Mouse (Mus musculus) liver, adult 2 months (tissue): ENCODE measurements at regions not wholly inside any gene's neighbourhood (a gene's known extent, or its start where the extent isn't known, plus 50 kb on each side); places are given as distances from the start of the nearest gene placed in this dataset.
"Not testable (repeated sequence)": the region's sequence is repeated elsewhere in the genome, so short reads cannot be mapped to it uniquely, and the experiment has no call there.

ENCODE experiments used
- DNase-seq: peaks from one replicate; pipeline ENCODE4 v3.0.0-alpha.2; 2011; ENCODE audit warnings: low read depth, low spot score; ENCODE audit errors: extremely low read depth
- H3K27ac ChIP-seq: fragments of 200-500 bp; replicated peaks from 2 replicates; pipeline ENCODE4 v1.5.1; 2012; ENCODE audit warnings: low read depth, mild to moderate bottlenecking, control low read depth, inconsistent platforms, low read length; ENCODE audit not compliant: insufficient read depth
- H3K27me3 ChIP-seq: fragments of 200-500 bp; 2 replicates; pipeline ENCODE4 v1.6.1; 2012; ENCODE audit warnings: mild to moderate bottlenecking, moderate library complexity, low read length, inconsistent platforms; ENCODE audit not compliant: control insufficient read depth, insufficient read depth
- H3K36me3 ChIP-seq: fragments of 200-500 bp; 2 replicates; pipeline ENCODE4 v1.6.1; 2012; ENCODE audit warnings: low read length, inconsistent platforms; ENCODE audit not compliant: control insufficient read depth, insufficient read depth
- H3K4me1 ChIP-seq: fragments of 200-500 bp; 2 replicates; pipeline ENCODE4 v1.6.1; 2011; ENCODE audit warnings: low read length; ENCODE audit not compliant: control insufficient read depth, insufficient read depth
- H3K4me3 ChIP-seq: fragments of 200-500 bp; 2 replicates; pipeline ENCODE4 v1.5.1; 2011; ENCODE audit warnings: low read depth, mild to moderate bottlenecking, control low read depth, low read length, moderate library complexity; ENCODE audit not compliant: insufficient read depth
- H3K79me2 ChIP-seq: fragments of 200-500 bp; 2 replicates; pipeline ENCODE4 v1.6.1; 2012; ENCODE audit warnings: inconsistent platforms, mild to moderate bottlenecking, low read length, moderate library complexity; ENCODE audit not compliant: control insufficient read depth, insufficient read depth
- H3K9ac ChIP-seq: fragments of 200-500 bp; 2 replicates; pipeline ENCODE4 v1.6.1; 2012; ENCODE audit warnings: low read depth, mild to moderate bottlenecking, control low read depth, inconsistent platforms, low read length
- CTCF ChIP-seq: fragments of 200-500 bp; IDR thresholded peaks from 2 replicates; pipeline ENCODE4 v1.5.1; 2011; ENCODE audit warnings: low read depth, low read length, control low read depth
- POLR2A ChIP-seq: fragments of 200-500 bp; IDR thresholded peaks from 2 replicates; pipeline ENCODE4 v1.6.1; 2011; ENCODE audit warnings: low read length, control low read depth; ENCODE audit not compliant: insufficient read depth; ENCODE audit errors: extremely low read depth
- WGBS: fragments of 180-500 bp; shearing (Covaris S2); methylation state at CpG from one replicate; pipeline ENCODE4 v1.1.7; 2018; 5-methylcytosine and 5-hydroxymethylcytosine counted together

DNA sequence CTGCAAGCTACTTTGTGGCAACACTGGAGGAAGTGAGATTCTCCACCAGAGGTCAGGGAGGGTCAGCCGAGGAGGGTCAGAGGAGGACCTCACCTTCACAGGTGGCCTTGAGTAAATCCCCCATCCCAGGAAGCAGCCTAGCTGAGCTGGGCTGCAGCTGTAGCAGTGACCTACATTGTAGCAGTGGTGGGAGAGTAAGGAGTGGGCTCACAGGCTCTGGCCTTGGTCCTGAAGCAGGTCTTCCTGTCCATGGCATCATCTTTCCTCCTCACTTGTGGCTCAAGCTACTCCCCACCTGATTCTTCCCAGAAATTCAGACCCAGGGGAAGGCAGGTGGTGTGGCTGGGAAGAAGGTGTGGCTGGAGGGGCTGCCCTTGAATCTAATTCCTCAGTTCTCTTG lies 84.3 kb downstream of the 1810013L24Rik start:
- not testable (repeated sequence) for H3K27ac ChIP-seq, H3K4me3 ChIP-seq, H3K4me1 ChIP-seq, H3K27me3 ChIP-seq, H3K9ac ChIP-seq, H3K79me2 ChIP-seq, DNase-seq, H3K36me3 ChIP-seq
- WGBS: 16% methylated on average over 1 of the region's 1 CpGs

DNA sequence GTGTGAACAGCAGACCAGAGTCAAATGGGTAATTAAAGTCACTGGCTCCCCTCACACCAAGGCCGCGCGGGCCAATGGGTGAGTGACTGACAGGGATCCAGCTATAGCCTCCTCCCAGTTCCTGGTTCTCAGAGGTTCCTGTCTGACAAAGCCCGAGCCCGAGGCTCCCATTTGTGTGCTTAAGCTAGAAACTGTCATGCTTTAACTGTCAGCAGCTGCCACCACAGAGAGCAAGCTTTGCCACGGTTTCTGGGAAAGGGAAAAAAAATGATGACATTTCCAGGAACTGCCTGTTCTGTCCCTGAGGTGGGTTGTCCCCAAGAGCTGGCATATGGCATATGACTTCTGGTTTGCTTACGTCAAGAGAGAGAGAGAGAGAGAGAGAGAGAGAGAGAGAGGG lies 86.2 kb downstream of the 1810013L24Rik start:
- H3K79me2 ChIP-seq: no peaks in the 10 kb centered on the region
- TF ChIP-seq CTCF (no peak), POLR2A (no peak)
- 45% methylated on average over 7 of the region's 7 CpGs for WGBS

DNA sequence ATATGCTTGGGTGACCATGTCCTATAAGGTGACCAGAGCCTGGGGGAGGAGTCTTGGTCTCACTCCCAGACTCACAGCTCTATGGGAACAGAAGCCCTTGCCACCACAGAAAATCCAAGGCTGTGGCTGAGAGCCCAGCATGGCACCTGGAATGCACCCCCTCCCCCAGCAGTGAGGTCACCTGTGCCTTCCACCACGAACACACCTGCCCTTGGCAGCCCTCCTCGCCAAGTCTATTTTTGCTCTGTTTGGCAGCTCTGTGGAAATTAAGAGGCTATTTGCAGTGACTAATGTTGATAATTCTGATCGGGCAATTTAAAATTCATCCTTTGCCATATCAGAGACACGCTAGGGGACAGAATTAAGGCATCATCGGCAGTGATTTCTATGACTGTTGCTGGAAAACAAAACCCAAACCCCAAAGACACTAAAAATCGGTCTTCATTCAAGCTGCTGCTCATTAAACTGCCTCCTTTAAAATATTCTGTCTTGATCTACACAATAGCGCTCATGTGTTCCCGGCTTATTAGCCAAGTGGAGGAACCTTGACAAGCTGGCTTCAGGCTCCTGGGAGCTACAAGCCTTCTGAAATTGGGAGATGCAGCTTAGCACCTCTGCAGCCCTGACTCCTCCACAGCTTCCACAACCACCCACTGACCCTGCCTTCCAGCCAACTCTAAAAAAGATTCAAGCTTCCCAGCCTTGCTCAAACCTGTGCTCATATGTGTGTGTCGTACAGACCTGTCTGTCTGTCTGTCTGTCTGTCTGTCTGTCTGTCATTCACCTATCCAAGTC lies 89.0 kb downstream of the 1810013L24Rik start:
- Histone ChIP-seq H3K27ac (no peak overlapping the region), H3K4me3 (no peak overlapping the region), H3K9ac (no peak overlapping the region), H3K27me3 (no peaks in the 10 kb centered on the region), H3K36me3 (no peaks in the 10 kb centered on the region), H3K79me2 (no peaks in the 10 kb centered on the region), H3K4me1 (no peaks in the 10 kb centered on the region)
- no peak for TF ChIP-seq POLR2A
- TF ChIP-seq CTCF: no peak
- DNase-seq: no peak
- WGBS: 86% methylated on average over 9 of the region's 9 CpGs

More for the DNA sequence above, 86.2 kb downstream of the 1810013L24Rik start:
- no peak for DNase-seq
- no peaks in the 10 kb centered on the region for H3K4me1 ChIP-seq
- H3K9ac ChIP-seq: no peak overlapping the region
- no peaks in the 10 kb centered on the region for H3K27me3 ChIP-seq
- no peak overlapping the region for H3K4me3 ChIP-seq
- H3K27ac ChIP-seq: no peak overlapping the region
- H3K36me3 ChIP-seq: no peaks in the 10 kb centered on the region

DNA sequence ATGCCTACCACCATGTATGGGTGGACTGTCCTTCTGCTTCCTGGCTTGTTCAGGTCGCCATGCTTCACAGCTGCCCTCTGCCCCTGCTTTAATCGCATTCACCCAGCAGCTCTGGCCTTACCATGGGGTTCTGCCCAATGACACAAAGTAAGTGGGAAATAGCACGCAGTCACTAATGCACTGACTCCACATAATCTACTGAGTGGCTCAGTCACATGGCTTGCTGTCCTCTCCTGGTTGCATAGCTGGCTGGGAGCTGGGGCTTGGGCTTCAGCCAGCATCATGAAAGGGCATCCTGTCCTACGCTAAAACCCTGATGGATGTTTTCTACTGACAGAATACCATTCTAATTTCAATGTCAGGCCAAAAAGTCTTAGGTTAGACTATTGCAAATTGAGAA lies 94.8 kb downstream of the 1810013L24Rik start:
- 76% methylated on average over 4 of the region's 4 CpGs for WGBS
- Histone ChIP-seq H3K36me3 (no peaks in the 10 kb centered on the region), H3K4me3 (no peak overlapping the region), H3K79me2 (no peaks in the 10 kb centered on the region), H3K4me1 (no peaks in the 10 kb centered on the region), H3K27ac (no peak overlapping the region), H3K27me3 (no peaks in the 10 kb centered on the region), H3K9ac (no peak overlapping the region)
- no peak for DNase-seq
- no peak for TF ChIP-seq POLR2A
- no peak for TF ChIP-seq CTCF

DNA sequence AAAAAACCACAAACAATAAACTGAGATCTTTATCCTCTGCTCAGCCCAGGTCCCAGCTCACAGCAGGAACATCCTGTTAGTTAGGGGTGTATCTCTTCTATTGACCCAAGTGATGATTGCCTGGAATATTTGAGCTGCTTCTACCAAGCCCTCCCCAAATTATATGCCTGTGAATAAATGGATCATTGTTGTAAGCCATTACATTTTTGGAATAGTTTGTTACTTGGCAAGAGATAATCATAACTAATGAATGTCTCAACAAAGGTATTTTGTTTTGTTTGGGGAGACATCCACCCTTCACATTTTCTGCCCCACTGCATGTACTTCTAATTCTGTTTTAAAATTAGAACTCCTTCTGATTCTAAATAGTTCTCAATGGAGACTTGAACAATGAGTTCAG lies 102.1 kb downstream of the 1810013L24Rik start:
- Histone ChIP-seq H3K27ac (no peak overlapping the region), H3K27me3 (no peaks in the 10 kb centered on the region), H3K36me3 (no peaks in the 10 kb centered on the region), H3K79me2 (no peaks in the 10 kb centered on the region), H3K9ac (no peak overlapping the region), H3K4me1 (no peaks in the 10 kb centered on the region), H3K4me3 (no peak overlapping the region)
- no peak for TF ChIP-seq POLR2A
- no peak for TF ChIP-seq CTCF
- no peak for DNase-seq

GRCm38 (mm10) chr16:8933121-8933520 lies 103.2 kb downstream of the 1810013L24Rik start:
- H3K4me3 ChIP-seq: no peak overlapping the region
- no peaks in the 10 kb centered on the region for H3K27me3 ChIP-seq
- no peak for DNase-seq
- no peaks in the 10 kb centered on the region for H3K4me1 ChIP-seq
- no peak overlapping the region for H3K9ac ChIP-seq
- no peaks in the 10 kb centered on the region for H3K36me3 ChIP-seq
- TF ChIP-seq POLR2A: no peak
- no peak for TF ChIP-seq CTCF
- no peaks in the 10 kb centered on the region for H3K79me2 ChIP-seq
- 91% methylated on average over 3 of the region's 3 CpGs for WGBS
- no peak overlapping the region for H3K27ac ChIP-seq
